Mouse (Mus musculus) stomach, embryonic 15.5 days (tissue): ENCODE results near the gene Rgs9. TPM values are rescaled to one million over a fixed set of nuclear protein-coding genes. Genes with fewer than 3 reads are reported as not detected.
"Not testable (repeated sequence)": the region's sequence is repeated elsewhere in the genome, so short reads cannot be mapped to it uniquely, and the experiment has no call there.

Source experiments
- ATAC-seq: fragments of 200-750 bp; cut with Nextera tagmentation; 2 replicates; pipeline ENCODE4 v1.8.0; 2017; ENCODE audit warnings: low read depth, moderate number of reproducible peaks, moderate TSS enrichment; ENCODE audit not compliant: insufficient read depth, low FRiP score
- H3K27ac ChIP-seq: fragments of 300-500 bp; sonication (generic); 2 replicates; pipeline ENCODE4 v1.5.1; 2015; ENCODE audit warnings: mild to moderate bottlenecking, inconsistent platforms
- H3K27me3 ChIP-seq: fragments of 300-500 bp; sonication (generic); replicated peaks from 2 replicates; pipeline ENCODE4 v1.6.1; 2015; ENCODE audit warnings: inconsistent platforms
- H3K36me3 ChIP-seq: fragments of 300-500 bp; sonication (generic); 2 replicates; pipeline ENCODE4 v1.6.1; 2015; ENCODE audit warnings: inconsistent platforms
- H3K4me1 ChIP-seq: fragments of 300-500 bp; sonication (generic); 2 replicates; pipeline ENCODE4 v1.6.1; 2015; ENCODE audit warnings: inconsistent platforms
- H3K4me2 ChIP-seq: fragments of 300-500 bp; sonication (generic); 2 replicates; pipeline ENCODE4 v1.6.1; 2015; ENCODE audit warnings: mild to moderate bottlenecking, inconsistent platforms
- H3K4me3 ChIP-seq: fragments of 300-500 bp; sonication (generic); replicated peaks from 2 replicates; pipeline ENCODE4 v1.5.1; 2015; ENCODE audit warnings: inconsistent platforms
- H3K9ac ChIP-seq: fragments of 300-500 bp; sonication (generic); 2 replicates; pipeline ENCODE4 v1.6.1; 2015; ENCODE audit warnings: inconsistent platforms
- H3K9me3 ChIP-seq: fragments of 300-500 bp; sonication (generic); 2 replicates; pipeline ENCODE4 v1.6.1; 2016; ENCODE audit warnings: inconsistent platforms
- WGBS: fragments of 180-500 bp; shearing (Covaris S2); methylation state at CpG from one replicate; pipeline ENCODE4 v1.1.7; 2015; 5-methylcytosine and 5-hydroxymethylcytosine counted together
- polyA plus RNA-seq: library from polyadenylated mRNA; unstranded; fragments of >200 nt; fragmentation: Nextera tagmentation; extraction: Ambion mirVana; gene quantifications from 2 replicates; pipeline ENCODE4 v1.2.1, GENCODE M21; 2015

Rgs9 gene
- polyA plus RNA-seq, 1 experiment from 2014 or later: 2.3 TPM

DNA sequence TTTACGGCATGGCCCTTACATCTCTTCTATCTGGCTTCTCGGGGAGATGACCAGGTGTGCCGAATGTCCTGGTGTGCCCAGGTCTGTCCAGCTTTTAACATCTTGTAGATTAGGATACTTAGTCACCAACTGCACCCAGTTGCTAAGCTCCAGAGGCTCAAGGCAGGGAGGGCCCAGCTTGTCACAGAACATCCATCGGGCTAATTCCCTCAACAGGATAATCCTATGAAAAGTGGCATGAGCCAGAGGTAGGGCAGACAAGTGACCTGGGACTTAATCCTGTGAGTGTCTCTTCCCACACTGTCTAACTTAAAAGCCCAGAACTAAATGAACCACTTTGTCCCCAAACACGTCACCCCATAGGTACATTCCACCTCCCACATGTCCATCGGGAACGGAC, 898 bp downstream of the Rgs9 start:
- H3K9me3 ChIP-seq: no peaks in the 10 kb centered on the region
- peaks cover 6% of the 10 kb centered on the region; the same call in 1 of the 2 replicates for H3K4me1 ChIP-seq
- no peak overlapping the region for H3K27ac ChIP-seq
- no peak overlapping the region for H3K4me2 ChIP-seq
- H3K36me3 ChIP-seq: no peaks in the 10 kb centered on the region
- no peak overlapping the region for H3K9ac ChIP-seq
- no peak for ATAC-seq
- no peaks in the 10 kb centered on the region for H3K27me3 ChIP-seq
- WGBS: 84% methylated on average over 7 of the region's 7 CpGs
- no peak overlapping the region for H3K4me3 ChIP-seq

GRCm38 (mm10) chr11:109292056-109292455, 5.9 kb downstream of the Rgs9 start:
- 38% methylated on average over 3 of the region's 3 CpGs for WGBS
- no peaks in the 10 kb centered on the region for H3K36me3 ChIP-seq

DNA sequence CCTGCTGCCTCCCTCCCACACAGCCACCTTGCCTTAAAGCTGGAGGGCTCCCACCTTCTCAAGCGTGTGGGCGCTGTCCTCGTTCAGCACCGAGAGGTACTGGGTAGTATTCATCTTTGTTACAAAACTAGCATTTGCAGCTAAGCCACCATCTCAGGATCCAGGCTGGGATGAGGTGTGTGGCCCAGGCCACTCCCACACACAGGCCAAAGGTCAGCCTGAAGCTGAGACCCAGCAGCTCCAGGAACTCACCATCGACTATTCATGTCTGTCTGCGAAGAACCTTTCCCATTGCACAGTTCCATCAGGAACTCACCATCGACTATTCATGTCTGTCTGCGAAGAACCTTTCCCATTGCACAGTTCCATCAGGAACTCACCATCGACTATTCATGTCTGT, 8.6 kb downstream of the Rgs9 start:
- H3K4me3 ChIP-seq, H3K9me3 ChIP-seq, H3K4me1 ChIP-seq, H3K27me3 ChIP-seq, H3K9ac ChIP-seq, H3K27ac ChIP-seq, H3K36me3 ChIP-seq, H3K4me2 ChIP-seq, ATAC-seq: not testable (repeated sequence)
- WGBS: 87% methylated on average over 9 of the region's 9 CpGs

More at GRCm38 (mm10) chr11:109292056-109292455, 5.9 kb downstream of the Rgs9 start:
- H3K9ac ChIP-seq: no peak overlapping the region
- no peaks in the 10 kb centered on the region for H3K27me3 ChIP-seq
- ATAC-seq: no peak
- no peaks in the 10 kb centered on the region for H3K9me3 ChIP-seq
- no peak overlapping the region for H3K27ac ChIP-seq
- H3K4me1 ChIP-seq: no peaks in the 10 kb centered on the region
- H3K4me2 ChIP-seq: no peak overlapping the region
- no peak overlapping the region for H3K4me3 ChIP-seq

GRCm38 (mm10) chr11:109284811-109285210, 13.1 kb downstream of the Rgs9 start:
- Histone ChIP-seq H3K4me2 (no peak overlapping the region), H3K4me3 (no peak overlapping the region), H3K4me1 (no peaks in the 10 kb centered on the region), H3K27me3 (no peaks in the 10 kb centered on the region), H3K36me3 (no peaks in the 10 kb centered on the region), H3K9me3 (no peaks in the 10 kb centered on the region), H3K27ac (no peak overlapping the region), H3K9ac (no peak overlapping the region)
- ATAC-seq: no peak
- WGBS: 76% methylated on average over 1 of the region's 1 CpGs

- WGBS: 73% methylated on average over 7 of the region's 7 CpGs
- Histone ChIP-seq H3K4me1 (no peaks in the 10 kb centered on the region), H3K27me3 (no peaks in the 10 kb centered on the region), H3K4me2 (no peak overlapping the region), H3K4me3 (no peak overlapping the region), H3K9me3 (no peaks in the 10 kb centered on the region), H3K9ac (no peak overlapping the region), H3K36me3 (no peaks in the 10 kb centered on the region), H3K27ac (no peak overlapping the region)
- no peak for ATAC-seq
Measured at GRCm38 (mm10) chr11:109278186-109278585, 19.7 kb downstream of the Rgs9 start.

GRCm38 (mm10) chr11:109271399-109271798, 26.5 kb downstream of the Rgs9 start:
- no peak overlapping the region for H3K27ac ChIP-seq
- H3K36me3 ChIP-seq: no peaks in the 10 kb centered on the region
- no peaks in the 10 kb centered on the region for H3K9me3 ChIP-seq
- no peak overlapping the region for H3K9ac ChIP-seq
- H3K4me2 ChIP-seq: no peak overlapping the region
- no peaks in the 10 kb centered on the region for H3K27me3 ChIP-seq
- no peak for ATAC-seq
- H3K4me1 ChIP-seq: no peaks in the 10 kb centered on the region; the same call in 1 of the 2 replicates
- H3K4me3 ChIP-seq: no peak overlapping the region
- WGBS: 89% methylated on average over 9 of the region's 9 CpGs

DNA sequence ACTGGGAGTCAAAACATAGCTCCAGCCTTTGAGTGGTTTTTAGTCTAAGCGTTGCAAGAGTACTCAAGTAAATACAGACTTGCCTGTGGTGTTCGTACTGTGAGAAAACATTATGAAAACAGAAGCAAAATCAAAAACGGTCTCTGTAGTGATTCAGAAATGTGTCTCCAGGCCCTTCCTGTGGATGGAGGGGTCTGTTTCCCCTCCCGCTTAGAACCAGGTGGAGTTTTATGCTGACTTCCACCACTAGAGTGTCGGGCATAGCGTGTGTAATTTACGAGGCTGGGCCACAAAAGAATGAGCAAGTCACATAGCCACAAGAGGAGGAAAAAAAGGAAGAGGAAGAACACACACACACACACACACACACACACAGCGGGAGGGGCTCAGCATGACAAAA, 27.6 kb downstream of the Rgs9 start:
- Histone ChIP-seq H3K9ac (no peak overlapping the region), H3K9me3 (no peaks in the 10 kb centered on the region), H3K4me2 (no peak overlapping the region), H3K4me1 (no peaks in the 10 kb centered on the region; the same call in 1 of the 2 replicates), H3K36me3 (no peaks in the 10 kb centered on the region), H3K27ac (no peak overlapping the region), H3K4me3 (no peak overlapping the region), H3K27me3 (no peaks in the 10 kb centered on the region)
- no peak for ATAC-seq
- 67% methylated on average over 8 of the region's 8 CpGs for WGBS

DNA sequence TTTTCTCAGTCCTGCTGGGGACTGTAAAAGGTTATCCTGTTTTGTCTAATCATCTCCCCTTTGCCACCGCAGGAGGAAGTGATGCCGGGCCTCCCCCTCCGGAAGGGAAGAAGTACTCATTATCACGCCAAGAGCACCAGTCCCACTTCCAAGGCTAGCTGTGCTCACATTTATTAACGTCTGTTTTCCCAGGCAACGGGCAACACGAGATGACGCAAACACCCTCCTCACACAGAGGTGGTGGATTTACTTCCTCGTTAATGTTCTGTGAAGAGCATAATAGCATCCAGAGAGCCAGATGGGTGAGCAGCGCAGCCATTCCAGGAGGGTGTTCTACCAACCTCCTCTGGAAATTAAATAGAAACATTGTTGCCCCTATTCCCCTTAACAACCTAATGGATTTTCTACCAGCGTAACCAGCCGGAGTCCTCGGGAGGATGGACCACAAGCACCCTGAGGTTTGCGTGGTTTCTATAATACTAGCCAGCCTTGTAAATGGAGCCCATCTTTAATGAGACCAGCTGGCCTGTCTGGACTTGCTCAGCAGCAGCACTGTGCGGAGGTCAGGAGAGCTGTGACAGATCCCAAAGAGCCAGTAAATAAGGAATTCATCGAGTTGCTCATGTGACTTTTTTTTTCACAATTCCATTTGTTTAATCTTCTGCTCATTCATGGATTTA, 28.1 kb downstream of the Rgs9 start:
- H3K27me3 ChIP-seq: no peaks in the 10 kb centered on the region
- ATAC-seq: no peak
- WGBS: 56% methylated on average over 16 of the region's 16 CpGs
- no peaks in the 10 kb centered on the region for H3K36me3 ChIP-seq
- no peak overlapping the region for H3K9ac ChIP-seq
- H3K4me2 ChIP-seq: no peak overlapping the region
- no peak overlapping the region for H3K4me3 ChIP-seq
- H3K9me3 ChIP-seq: no peaks in the 10 kb centered on the region
- no peak overlapping the region for H3K27ac ChIP-seq
- H3K4me1 ChIP-seq: no peaks in the 10 kb centered on the region; the same call in 1 of the 2 replicates

- no peak for ATAC-seq
- Histone ChIP-seq H3K9me3 (no peaks in the 10 kb centered on the region), H3K4me3 (no peak overlapping the region), H3K4me2 (no peak overlapping the region), H3K36me3 (no peaks in the 10 kb centered on the region), H3K4me1 (no peaks in the 10 kb centered on the region; the same call in 1 of the 2 replicates), H3K27me3 (no peaks in the 10 kb centered on the region), H3K27ac (no peak overlapping the region), H3K9ac (no peak overlapping the region)
- 70% methylated on average over 5 of the region's 5 CpGs for WGBS
Measured at GRCm38 (mm10) chr11:109269283-109269661, 28.7 kb downstream of the Rgs9 start.

DNA sequence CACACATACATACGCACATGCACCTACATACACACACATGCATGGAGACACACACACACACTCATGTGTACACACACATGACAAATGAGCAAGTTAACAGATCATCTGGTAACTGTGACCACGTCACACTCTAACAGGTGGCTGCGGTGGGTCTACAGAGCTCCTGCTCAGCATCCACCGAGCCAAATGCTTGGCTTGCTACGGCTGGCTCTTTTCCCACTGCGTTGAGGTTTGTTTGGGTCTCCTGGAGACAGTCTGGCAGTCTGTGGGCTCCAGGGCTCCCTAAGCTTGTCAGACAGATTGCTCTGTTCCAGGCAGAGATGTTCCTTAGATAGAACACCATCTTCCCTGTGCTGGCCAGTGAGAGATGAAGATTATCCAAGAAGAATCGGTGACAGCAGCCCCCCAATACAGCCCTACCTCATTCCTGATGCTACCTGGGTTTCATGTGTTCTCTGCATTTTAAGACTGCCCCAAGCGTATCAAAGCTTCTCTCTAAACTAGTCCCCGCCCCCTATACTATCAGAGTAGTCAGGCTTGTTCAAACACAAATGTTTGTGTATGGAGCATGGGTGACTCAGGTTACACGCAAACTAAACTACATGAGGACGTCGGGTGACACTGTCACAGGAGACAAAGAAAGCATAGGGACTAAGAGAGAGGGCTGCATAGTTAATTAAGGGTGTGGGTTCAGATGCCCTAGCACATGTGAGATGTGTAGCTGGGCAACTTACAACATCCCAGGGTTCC, 31.6 kb downstream of the Rgs9 start:
- peak; percentile 61; the same call in 1 of the 2 replicates for ATAC-seq
- no peak overlapping the region for H3K9ac ChIP-seq
- H3K36me3 ChIP-seq: no peaks in the 10 kb centered on the region
- no peaks in the 10 kb centered on the region for H3K27me3 ChIP-seq
- H3K9me3 ChIP-seq: no peaks in the 10 kb centered on the region
- no peaks in the 10 kb centered on the region; the same call in 1 of the 2 replicates for H3K4me1 ChIP-seq
- H3K4me3 ChIP-seq: no peak overlapping the region
- H3K27ac ChIP-seq: no peak overlapping the region
- 57% methylated on average over 12 of the region's 12 CpGs for WGBS
- H3K4me2 ChIP-seq: no peak overlapping the region

DNA sequence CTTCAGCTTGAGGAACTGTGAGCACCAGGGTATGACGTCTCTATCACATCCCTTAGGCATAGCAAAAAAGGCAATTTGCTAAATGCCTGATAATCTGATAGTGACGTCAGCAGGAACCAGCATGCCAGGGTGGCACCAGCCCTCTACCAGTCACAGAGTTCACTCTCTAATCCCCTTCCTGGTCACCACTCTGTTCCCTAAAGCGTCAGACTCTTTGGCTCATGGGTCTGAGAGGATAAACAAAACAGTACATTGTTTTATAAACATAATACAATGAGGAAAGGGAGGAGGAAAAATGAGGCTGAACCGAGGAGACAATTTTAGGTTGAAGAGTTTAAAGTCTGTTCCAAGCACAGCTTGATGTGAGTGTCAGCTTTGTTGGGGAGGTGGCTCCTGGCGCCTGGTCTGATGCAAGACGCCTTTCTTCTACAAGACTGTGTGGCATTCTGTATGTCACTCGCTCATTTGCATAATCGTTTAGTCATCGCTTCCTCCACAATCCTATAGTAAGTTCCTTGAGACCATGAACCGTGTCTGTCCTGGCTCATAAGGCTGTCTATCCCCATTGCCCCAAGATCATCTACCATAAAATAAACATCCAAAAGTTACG, 33.7 kb downstream of the Rgs9 start:
- no peak for ATAC-seq

DNA sequence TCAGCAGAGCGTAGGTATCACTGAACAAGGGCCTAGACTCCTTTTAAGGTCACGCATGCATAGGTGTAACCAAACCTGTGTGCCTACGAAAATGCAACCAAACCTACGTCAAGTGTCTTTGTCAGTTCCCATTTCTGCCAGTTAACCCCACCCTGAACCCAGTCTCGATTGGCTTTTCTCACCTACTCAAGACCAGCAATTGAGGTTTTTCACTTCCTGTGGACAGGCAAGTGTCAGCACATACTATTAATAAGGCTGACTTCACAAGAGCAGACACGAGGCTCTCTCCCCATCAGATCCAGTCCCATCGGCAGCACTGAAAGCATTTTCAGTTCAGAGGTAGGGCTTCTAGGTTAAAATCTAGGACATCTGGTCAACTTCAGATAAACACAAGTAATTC, 37.4 kb downstream of the Rgs9 start:
- Histone ChIP-seq H3K4me2 (no peak overlapping the region), H3K4me3 (no peak overlapping the region), H3K4me1 (no peaks in the 10 kb centered on the region), H3K27me3 (no peaks in the 10 kb centered on the region), H3K27ac (no peak overlapping the region), H3K9me3 (no peaks in the 10 kb centered on the region), H3K36me3 (no peaks in the 10 kb centered on the region), H3K9ac (no peak overlapping the region)
- 80% methylated on average over 7 of the region's 7 CpGs for WGBS
- ATAC-seq: no peak

More for the DNA sequence above, 33.7 kb downstream of the Rgs9 start:
- no peak overlapping the region for H3K27ac ChIP-seq
- H3K9ac ChIP-seq: no peak overlapping the region
- 65% methylated on average over 11 of the region's 11 CpGs for WGBS
- H3K4me2 ChIP-seq: no peak overlapping the region
- H3K36me3 ChIP-seq: no peaks in the 10 kb centered on the region
- H3K4me1 ChIP-seq: no peaks in the 10 kb centered on the region; the same call in 1 of the 2 replicates
- H3K27me3 ChIP-seq: no peaks in the 10 kb centered on the region
- H3K4me3 ChIP-seq: no peak overlapping the region
- H3K9me3 ChIP-seq: no peaks in the 10 kb centered on the region
